Mouse (Mus musculus) spleen, adult 2 months (tissue): ENCODE results near the gene Anxa1. TPM values are rescaled to one million over a fixed set of nuclear protein-coding genes. Genes with fewer than 3 reads are reported as not detected.

ENCODE experiments used
- DNase-seq, 2 experiments: peaks; one replicate each; pipeline versions ENCODE4 v3.0.0 to v3.0.0-alpha.2; 2012 to 2021; ENCODE audit warnings: low spot score in 2 of 2, low read depth in 1 of 2
- H3K27ac ChIP-seq: fragments of 200-500 bp; 2 replicates; pipeline ENCODE4 v1.5.1; 2012; ENCODE audit warnings: low read length, inconsistent platforms; ENCODE audit not compliant: insufficient read depth
- H3K27me3 ChIP-seq: fragments of 200-500 bp; 2 replicates; pipeline ENCODE4 v1.6.1; 2012; ENCODE audit warnings: mild to moderate bottlenecking, moderate library complexity, low read length, inconsistent platforms; ENCODE audit not compliant: control insufficient read depth, insufficient read depth
- H3K36me3 ChIP-seq: fragments of 200-500 bp; 2 replicates; pipeline ENCODE4 v1.6.1; 2012; ENCODE audit warnings: mild to moderate bottlenecking, low read length, inconsistent platforms; ENCODE audit not compliant: control insufficient read depth, insufficient read depth
- H3K4me1 ChIP-seq: fragments of 200-500 bp; 2 replicates; pipeline ENCODE4 v1.6.1; 2011; ENCODE audit warnings: inconsistent platforms; ENCODE audit not compliant: control insufficient read depth, insufficient read depth, insufficient read length
- H3K4me3 ChIP-seq: fragments of 200-500 bp; 2 replicates; pipeline ENCODE4 v1.5.1; 2011; ENCODE audit warnings: mild to moderate bottlenecking, inconsistent platforms; ENCODE audit not compliant: insufficient read depth, insufficient read length; ENCODE audit errors: extremely low read depth
- CTCF ChIP-seq: fragments of 200-500 bp; IDR thresholded peaks from 2 replicates; pipeline ENCODE4 v1.5.1; 2011; ENCODE audit warnings: mild to moderate bottlenecking, inconsistent platforms; ENCODE audit not compliant: insufficient read depth, insufficient read length, insufficient replicate concordance; ENCODE audit errors: extremely low read depth
- POLR2A ChIP-seq: fragments of 200-500 bp; IDR thresholded peaks from 2 replicates; pipeline ENCODE4 v1.6.1; 2011; ENCODE audit warnings: low read depth, low read length, inconsistent platforms
- WGBS: fragments of 180-500 bp; shearing (Covaris S2); methylation state at CpG from one replicate; pipeline ENCODE4 v1.1.7; 2018; 5-methylcytosine and 5-hydroxymethylcytosine counted together
- polyA plus RNA-seq: library from polyadenylated mRNA; depleted of rRNA; stranded (reverse); fragments of >200 nt; gene quantifications from 2 replicates; pipeline ENCODE4 v1.2.3, GENCODE M21; 2012

The Anxa1 gene
- polyA plus RNA-seq, 1 experiment = 4.0 TPM

DNA sequence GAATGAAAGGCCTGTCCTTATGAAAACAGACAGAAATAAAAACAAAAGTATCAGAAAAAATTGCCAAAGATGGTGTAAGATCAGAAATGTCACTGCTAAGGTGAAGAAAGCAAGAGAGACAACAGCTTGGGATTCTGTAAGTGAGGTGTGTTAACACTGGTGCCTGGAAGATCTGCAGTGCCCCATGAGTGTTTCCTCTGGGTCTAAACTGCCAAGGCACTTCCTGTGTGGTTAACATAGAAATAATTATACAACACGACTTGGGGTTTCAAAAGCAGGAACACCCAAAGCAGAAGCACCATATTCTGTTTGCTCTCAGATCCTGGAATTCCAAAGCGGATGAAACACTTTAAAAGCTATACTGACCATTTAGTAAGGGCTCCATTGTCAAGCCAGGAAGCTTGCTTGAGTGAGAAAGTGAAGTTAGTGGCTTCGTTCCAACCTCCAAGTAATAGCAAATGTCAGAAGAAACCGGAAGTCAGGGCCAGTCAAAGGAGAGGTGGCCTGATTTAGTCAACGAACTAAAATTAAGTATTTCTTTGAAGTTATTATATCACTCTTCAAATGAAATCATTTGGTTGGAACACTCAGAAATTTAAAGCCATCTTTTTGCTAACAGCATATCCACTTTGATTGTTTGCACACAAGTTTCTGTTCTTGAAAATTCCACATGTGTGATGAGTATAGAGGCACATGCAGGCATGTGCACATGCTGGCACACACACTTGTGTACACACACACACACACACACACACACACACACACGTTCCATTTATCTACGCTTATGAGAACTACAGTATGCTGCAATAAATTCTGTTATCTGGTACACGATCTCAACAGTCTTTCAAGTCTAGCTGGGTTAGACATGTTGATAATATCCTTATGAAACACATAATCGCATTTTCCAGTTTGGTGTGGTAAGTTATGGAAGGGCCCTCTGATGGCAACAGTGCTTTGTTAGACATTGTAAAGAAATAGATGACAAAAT, 19.1 kb upstream of the Anxa1 start:
- WGBS = 26% methylated on average over 9 of the region's 9 CpGs
- no peaks in the 10 kb centered on the region for H3K27me3 ChIP-seq
- peaks cover 6% of the 10 kb centered on the region; the same call in 1 of the 2 replicates for H3K4me1 ChIP-seq
- no peak overlapping the region for H3K27ac ChIP-seq
- H3K4me3 ChIP-seq = no peak overlapping the region
- H3K36me3 ChIP-seq = no peaks in the 10 kb centered on the region
- TF ChIP-seq POLR2A = no peak
- no peak for TF ChIP-seq CTCF
- DNase-seq = no peak

- DNase-seq = no peak
- 64% methylated on average over 3 of the region's 3 CpGs for WGBS
- no peak overlapping the region for H3K27ac ChIP-seq
- peaks cover 6% of the 10 kb centered on the region; the same call in 1 of the 2 replicates for H3K4me1 ChIP-seq
- TF ChIP-seq POLR2A = no peak
- TF ChIP-seq CTCF = no peak
- H3K4me3 ChIP-seq = no peak overlapping the region; the same call in 1 of the 2 replicates
- H3K27me3 ChIP-seq = no peaks in the 10 kb centered on the region
- H3K36me3 ChIP-seq = no peaks in the 10 kb centered on the region
Observed at GRCm38 (mm10) chr19:20406475-20406874, 15.7 kb upstream of the Anxa1 start.

- no peak overlapping the region for H3K4me3 ChIP-seq
- no peak for DNase-seq
- TF ChIP-seq CTCF (no peak), POLR2A (no peak)
- H3K27me3 ChIP-seq = no peaks in the 10 kb centered on the region
- 82% methylated on average over 4 of the region's 4 CpGs for WGBS
- H3K27ac ChIP-seq = no peak overlapping the region
- no peaks in the 10 kb centered on the region for H3K36me3 ChIP-seq
- peaks cover 4% of the 10 kb centered on the region; the same call in 1 of the 2 replicates for H3K4me1 ChIP-seq
Observed at GRCm38 (mm10) chr19:20405015-20405414, 14.3 kb upstream of the Anxa1 start.

GRCm38 (mm10) chr19:20403740-20404139, 13.0 kb upstream of the Anxa1 start:
- TF ChIP-seq POLR2A (no peak), CTCF (no peak)
- Histone ChIP-seq H3K4me1 (no peaks in the 10 kb centered on the region), H3K36me3 (no peaks in the 10 kb centered on the region), H3K27me3 (no peaks in the 10 kb centered on the region), H3K4me3 (no peak overlapping the region), H3K27ac (no peak overlapping the region)
- DNase-seq = no peak
- 82% methylated on average over 3 of the region's 3 CpGs for WGBS

- Histone ChIP-seq H3K4me1 (no peaks in the 10 kb centered on the region), H3K4me3 (no peak overlapping the region), H3K36me3 (no peaks in the 10 kb centered on the region), H3K27ac (no peak overlapping the region), H3K27me3 (no peaks in the 10 kb centered on the region)
- 89% methylated on average over 1 of the region's 1 CpGs for WGBS
- DNase-seq = no peak
- TF ChIP-seq POLR2A = no peak
- no peak for TF ChIP-seq CTCF
Observed at GRCm38 (mm10) chr19:20403219-20403618, 12.5 kb upstream of the Anxa1 start.

DNA sequence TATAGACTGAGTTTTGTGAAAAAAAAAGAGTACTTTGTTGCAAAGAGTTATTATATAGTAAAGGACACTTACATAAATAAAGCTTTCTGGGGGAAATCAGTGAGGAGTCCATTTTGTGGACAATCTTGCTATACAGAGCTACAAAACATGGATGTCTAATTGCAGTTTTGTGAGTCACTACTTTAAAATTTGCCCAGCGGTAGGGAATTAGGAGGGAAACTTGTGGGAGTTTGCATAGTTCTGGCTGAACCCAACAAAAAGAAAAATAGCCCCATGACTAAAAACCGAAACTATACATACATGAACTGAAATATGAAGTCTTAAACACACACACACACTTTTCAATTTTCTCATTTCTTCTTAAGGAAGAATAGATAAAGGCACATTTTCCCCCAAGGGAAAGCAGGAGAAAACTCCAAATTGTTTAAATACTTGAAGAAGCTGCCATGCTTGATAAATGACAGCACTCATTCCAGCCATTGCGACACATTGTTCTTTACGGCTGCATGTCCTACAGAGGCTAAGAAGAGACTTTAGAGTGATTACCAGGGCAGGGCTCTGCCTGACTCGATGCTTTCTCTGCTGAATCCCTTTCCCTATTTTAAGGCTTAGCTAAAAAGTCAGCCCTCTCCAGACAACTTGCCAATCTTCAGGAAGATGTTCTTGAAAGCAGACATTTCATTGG, 11.9 kb upstream of the Anxa1 start:
- Histone ChIP-seq H3K27ac (no peak overlapping the region), H3K4me3 (no peak overlapping the region), H3K4me1 (no peaks in the 10 kb centered on the region), H3K36me3 (no peaks in the 10 kb centered on the region), H3K27me3 (no peaks in the 10 kb centered on the region)
- TF ChIP-seq POLR2A (no peak), CTCF (no peak)
- 82% methylated on average over 5 of the region's 5 CpGs for WGBS
- no peak for DNase-seq

GRCm38 (mm10) chr19:20401961-20402360, 11.2 kb upstream of the Anxa1 start:
- DNase-seq = no peak
- Histone ChIP-seq H3K4me1 (no peaks in the 10 kb centered on the region), H3K4me3 (no peak overlapping the region), H3K36me3 (no peaks in the 10 kb centered on the region), H3K27ac (no peak overlapping the region), H3K27me3 (no peaks in the 10 kb centered on the region)
- TF ChIP-seq CTCF = no peak
- TF ChIP-seq POLR2A = no peak
- 82% methylated on average over 3 of the region's 3 CpGs for WGBS
